Mouse (Mus musculus): ENCODE measurements around the gene Pnlip. TPM values are rescaled to one million over a fixed set of nuclear protein-coding genes. Genes with fewer than 3 reads are reported as not detected.

The Pnlip gene
- total and polyA plus RNA-seq, 3 experiments = not detected

GRCm38 (mm10) chr19:58612745-58613144 lies 39.6 kb upstream of the Pnlip start:
- TF ChIP-seq ELF1 (IDR thresholded peaks at IDR 0.05; ENCODE audit: low read depth, low read length) = no peak
- no peak for TF ChIP-seq MYC (IDR thresholded peaks at IDR 0.05; ENCODE audit: low read depth, low read length)
- no peak for TF ChIP-seq GATA1 (IDR thresholded peaks at IDR 0.05; ENCODE audit: low read depth, low read length)
- TF ChIP-seq USF2 (IDR thresholded peaks at IDR 0.05; ENCODE audit: borderline replicate concordance in 1 of 2, insufficient read depth in 1 of 2, low read depth in 1 of 2, low read length in 2 of 2) = no peak
- TF ChIP-seq KAT2A (conservative IDR thresholded peaks at IDR 0.05; ENCODE audit: low read depth, low read length) = no peak
- no peak for TF ChIP-seq NRF1 (IDR thresholded peaks at IDR 0.05; ENCODE audit: insufficient read depth, low read depth, low read length, poor library complexity, severe bottlenecking)
- TF ChIP-seq UBTF (IDR thresholded peaks at IDR 0.05; ENCODE audit: borderline replicate concordance, insufficient read depth, low read depth, low read length) = no peak
- no peak for TF ChIP-seq ZMIZ1 (IDR thresholded peaks at IDR 0.05; ENCODE audit: low read depth, low read length)
- no peak for TF ChIP-seq SMC3 (IDR thresholded peaks at IDR 0.05; ENCODE audit: low read depth, low read length)
- no peak for TF ChIP-seq CTCF (IDR thresholded peaks at IDR 0.05 in 2 of 3, conservative IDR thresholded peaks at IDR 0.05 in 1 of 3; ENCODE audit: control insufficient read depth in 1 of 3, insufficient read depth in 1 of 3, low read depth in 2 of 3, low read length in 3 of 3, poor library complexity in 1 of 3, severe bottlenecking in 1 of 3)
- no peak for TF ChIP-seq TCF12 (IDR thresholded peaks at IDR 0.05; ENCODE audit: low read depth, low read length)
- TF ChIP-seq NELFE (IDR thresholded peaks at IDR 0.05; ENCODE audit: low read depth, low read length) = no peak
- TF ChIP-seq POLR2AphosphoS5 (IDR thresholded peaks at IDR 0.05; ENCODE audit: borderline replicate concordance, low read depth, low read length) = no peak
- TF ChIP-seq POLR2AphosphoS2 (IDR thresholded peaks at IDR 0.05; ENCODE audit: low read length) = no peak
- TF ChIP-seq E2F4 (IDR thresholded peaks at IDR 0.05; ENCODE audit: borderline replicate concordance, low read depth, low read length) = no peak
- no peak for TF ChIP-seq HCFC1 (IDR thresholded peaks at IDR 0.05; ENCODE audit: low read depth, low read length)
- TF ChIP-seq ZNF384 (IDR thresholded peaks at IDR 0.05; ENCODE audit: low read depth, low read length) = no peak

GRCm38 (mm10) chr19:58616606-58617005 lies 35.7 kb upstream of the Pnlip start:
- Histone ChIP-seq H3K79me2 (ENCODE audit: control insufficient read depth, insufficient read depth, low read length, poor library complexity) (no peaks in the 10 kb centered on the region), H3K36me3 (ENCODE audit: control insufficient read depth in 1 of 2, insufficient read depth in 2 of 2, low read length in 2 of 2) (no peaks in the 10 kb centered on the region), H3K4me3 (ENCODE audit: control insufficient read depth in 1 of 2, insufficient read depth in 1 of 2, low read depth in 2 of 2, low read length in 2 of 2) (no peak overlapping the region), H3K4me1 (ENCODE audit: control insufficient read depth in 1 of 2, insufficient read depth in 2 of 2, low read length in 2 of 2) (no peaks in the 10 kb centered on the region), H3K9ac (ENCODE audit: control insufficient read depth, low read depth, low read length, poor library complexity, severe bottlenecking) (no peak overlapping the region), H3K27ac (ENCODE audit: control insufficient read depth, low read depth, low read length) (no peak overlapping the region), H3K9me3 (replicated peaks; ENCODE audit: insufficient read depth, low read length) (no peaks in the 10 kb centered on the region), H3K27me3 (ENCODE audit: control insufficient read depth in 1 of 2, insufficient read depth in 2 of 2, low read length in 2 of 2) (no peaks in the 10 kb centered on the region; a peak in 1 of 4 replicates)
- DNase-seq (ENCODE audit: low read depth, low spot score) = no peak
- TF ChIP-seq MAX (IDR thresholded peaks at IDR 0.05; ENCODE audit: low read length) (no peak), SIN3A (IDR thresholded peaks at IDR 0.05; ENCODE audit: low read length) (no peak), CHD1 (IDR thresholded peaks at IDR 0.05; ENCODE audit: low read depth, low read length) (no peak), GABPA (IDR thresholded peaks at IDR 0.05; ENCODE audit: low read depth, low read length) (no peak), CHD2 (IDR thresholded peaks at IDR 0.05; ENCODE audit: low read length) (no peak), ELF1 (IDR thresholded peaks at IDR 0.05; ENCODE audit: low read depth, low read length) (no peak), ZNF384 (IDR thresholded peaks at IDR 0.05; ENCODE audit: low read depth, low read length) (no peak), GATA1 (IDR thresholded peaks at IDR 0.05; ENCODE audit: low read depth, low read length) (no peak), NELFE (IDR thresholded peaks at IDR 0.05; ENCODE audit: low read depth, low read length) (no peak), MAFK (IDR thresholded peaks at IDR 0.05; ENCODE audit: borderline replicate concordance, low read depth, low read length) (no peak)

More at GRCm38 (mm10) chr19:58612745-58613144, 39.6 kb upstream of the Pnlip start:
- Histone ChIP-seq H3K79me2 (ENCODE audit: control insufficient read depth, insufficient read depth, low read length, poor library complexity) (no peaks in the 10 kb centered on the region), H3K27ac (ENCODE audit: control insufficient read depth, low read depth, low read length) (no peak overlapping the region), H3K9me3 (replicated peaks; ENCODE audit: insufficient read depth, low read length) (no peaks in the 10 kb centered on the region), H3K4me1 (ENCODE audit: control insufficient read depth in 1 of 2, insufficient read depth in 2 of 2, low read length in 2 of 2) (no peaks in the 10 kb centered on the region), H3K4me3 (ENCODE audit: control insufficient read depth in 1 of 2, insufficient read depth in 1 of 2, low read depth in 2 of 2, low read length in 2 of 2) (no peak overlapping the region), H3K27me3 (ENCODE audit: control insufficient read depth in 1 of 2, insufficient read depth in 2 of 2, low read length in 2 of 2) (no peaks in the 10 kb centered on the region; a peak in 1 of 4 replicates), H3K36me3 (ENCODE audit: control insufficient read depth in 1 of 2, insufficient read depth in 2 of 2, low read length in 2 of 2) (no peaks in the 10 kb centered on the region), H3K9ac (ENCODE audit: control insufficient read depth, low read depth, low read length, poor library complexity, severe bottlenecking) (no peak overlapping the region)
- DNase-seq (ENCODE audit: low read depth, low spot score) = no peak
